Mouse (Mus musculus) embryonic facial prominence, embryonic 11.5 days (tissue): Measurements from ENCODE around the gene Tmod2. TPM values are rescaled to one million over a fixed set of nuclear protein-coding genes. Genes with fewer than 3 reads are reported as not detected.

Experiments
- ATAC-seq: fragments of 200-750 bp; cut with Nextera tagmentation; replicated peaks from 2 replicates; pipeline ENCODE4 v1.8.0; 2017; ENCODE audit warnings: low read depth; ENCODE audit not compliant: insufficient number of reproducible peaks, low FRiP score, low TSS enrichment
- DNase-seq: peaks from one replicate; pipeline ENCODE4 v3.0.0-alpha.2; 2015; ENCODE audit warnings: low spot score
- H3K27ac ChIP-seq: fragments of 300-500 bp; sonication (generic); replicated peaks from 2 replicates; pipeline ENCODE4 v1.5.1; 2014; ENCODE audit warnings: mild to moderate bottlenecking, low read depth, low read length, control low read depth
- H3K27me3 ChIP-seq: fragments of 300-500 bp; sonication (generic); 2 replicates; pipeline ENCODE4 v1.6.1; 2014; ENCODE audit warnings: mild to moderate bottlenecking, low read length, moderate library complexity, mixed read lengths; ENCODE audit not compliant: control insufficient read depth, insufficient read depth
- H3K36me3 ChIP-seq: fragments of 300-500 bp; sonication (generic); replicated peaks from 2 replicates; pipeline ENCODE4 v1.6.1; 2014; ENCODE audit warnings: low read depth, mild to moderate bottlenecking, low read length, moderate library complexity, mixed read lengths; ENCODE audit not compliant: control insufficient read depth, insufficient read depth
- H3K4me1 ChIP-seq: fragments of 300-500 bp; sonication (generic); 2 replicates; pipeline ENCODE4 v1.6.1; 2014; ENCODE audit warnings: low read length, mixed read lengths; ENCODE audit not compliant: control insufficient read depth, insufficient read depth
- H3K4me2 ChIP-seq: fragments of 300-500 bp; sonication (generic); 2 replicates; pipeline ENCODE4 v1.6.1; 2014; ENCODE audit warnings: low read depth, mild to moderate bottlenecking, control low read depth, low read length, moderate library complexity
- H3K4me3 ChIP-seq: fragments of 300-500 bp; sonication (generic); 2 replicates; pipeline ENCODE4 v1.5.1; 2014; ENCODE audit warnings: low read depth, low read length, control low read depth
- H3K9ac ChIP-seq: fragments of 300-500 bp; sonication (generic); replicated peaks from 2 replicates; pipeline ENCODE4 v1.6.1; 2014; ENCODE audit warnings: mild to moderate bottlenecking, control low read depth, low read length
- H3K9me3 ChIP-seq: fragments of 300-500 bp; sonication (generic); replicated peaks from 2 replicates; pipeline ENCODE4 v1.6.1; 2016; ENCODE audit warnings: mild to moderate bottlenecking, low read length, inconsistent platforms, mixed read lengths; ENCODE audit not compliant: control insufficient read depth
- WGBS: fragments of 180-500 bp; shearing (Covaris S2); extraction: QIAGEN DNeasy Blood & Tissue Kit; methylation state at CpG from one replicate; pipeline ENCODE4 v1.1.7; 2014; 5-methylcytosine and 5-hydroxymethylcytosine counted together
- polyA plus RNA-seq: library from polyadenylated mRNA; unstranded; fragments of >200 nt; fragmentation: Nextera tagmentation; extraction: Ambion mirVana; gene quantifications from 2 replicates; pipeline ENCODE4 v1.2.1, GENCODE M21; 2014

Tmod2 gene
- polyA plus RNA-seq, 1 experiment from 2014 or later, result 36.2 TPM

GRCm38 (mm10) chr9:75558360-75558759, 52.8 kb downstream of the Tmod2 start:
- no peak overlapping the region for H3K27ac ChIP-seq
- H3K4me1 ChIP-seq, result no peaks in the 10 kb centered on the region
- no peaks in the 10 kb centered on the region for H3K27me3 ChIP-seq
- H3K4me3 ChIP-seq, result peak overlapping the region; percentile 87
- ATAC-seq (no peak), DNase-seq (peak; percentile 33)
- no peaks in the 10 kb centered on the region for H3K36me3 ChIP-seq
- no peaks in the 10 kb centered on the region for H3K9me3 ChIP-seq
- 17% methylated on average over 3 of the region's 3 CpGs for WGBS
- peak overlapping the region; percentile 81 for H3K4me2 ChIP-seq
- peak overlapping the region; percentile 82 for H3K9ac ChIP-seq

GRCm38 (mm10) chr9:75553719-75554118, 57.4 kb downstream of the Tmod2 start:
- no peak overlapping the region for H3K27ac ChIP-seq
- no peak overlapping the region for H3K9ac ChIP-seq
- 63% methylated on average over 4 of the region's 4 CpGs for WGBS
- no peaks in the 10 kb centered on the region; the same call in 1 of the 2 replicates for H3K4me1 ChIP-seq
- ATAC-seq (no peak), DNase-seq (no peak)
- no peaks in the 10 kb centered on the region for H3K36me3 ChIP-seq
- no peak overlapping the region for H3K4me2 ChIP-seq
- H3K4me3 ChIP-seq, result no peak overlapping the region
- H3K9me3 ChIP-seq, result no peaks in the 10 kb centered on the region
- no peaks in the 10 kb centered on the region for H3K27me3 ChIP-seq

GRCm38 (mm10) chr9:75551342-75551741, 59.8 kb downstream of the Tmod2 start:
- ATAC-seq (no peak), DNase-seq (peak; percentile 27)
- H3K4me1 ChIP-seq, result no peaks in the 10 kb centered on the region; the same call in 1 of the 2 replicates
- 35% methylated on average over 5 of the region's 5 CpGs for WGBS
- no peak overlapping the region for H3K9ac ChIP-seq
- H3K27ac ChIP-seq, result no peak overlapping the region
- H3K4me2 ChIP-seq, result no peak overlapping the region
- H3K4me3 ChIP-seq, result no peak overlapping the region
- no peaks in the 10 kb centered on the region for H3K9me3 ChIP-seq
- no peaks in the 10 kb centered on the region for H3K36me3 ChIP-seq
- no peaks in the 10 kb centered on the region for H3K27me3 ChIP-seq

- DNase-seq (no peak), ATAC-seq (no peak)
- H3K4me3 ChIP-seq, result no peak overlapping the region
- no peaks in the 10 kb centered on the region for H3K27me3 ChIP-seq
- no peak overlapping the region for H3K27ac ChIP-seq
- WGBS, result 69% methylated on average over 8 of the region's 8 CpGs
- H3K4me2 ChIP-seq, result no peak overlapping the region
- H3K9ac ChIP-seq, result no peak overlapping the region
- H3K9me3 ChIP-seq, result no peaks in the 10 kb centered on the region
- no peaks in the 10 kb centered on the region for H3K36me3 ChIP-seq
- H3K4me1 ChIP-seq, result no peaks in the 10 kb centered on the region; the same call in 1 of the 2 replicates
These were observed 62.1 kb downstream of the Tmod2 start for GRCm38 (mm10) chr9:75549010-75549409.

- no peak overlapping the region for H3K4me2 ChIP-seq
- WGBS, result 83% methylated on average over 12 of the region's 12 CpGs
- no peak overlapping the region for H3K4me3 ChIP-seq
- ATAC-seq (no peak), DNase-seq (no peak)
- H3K9ac ChIP-seq, result no peak overlapping the region
- H3K27me3 ChIP-seq, result no peaks in the 10 kb centered on the region
- H3K4me1 ChIP-seq, result no peaks in the 10 kb centered on the region; the same call in 1 of the 2 replicates
- no peaks in the 10 kb centered on the region for H3K36me3 ChIP-seq
- no peaks in the 10 kb centered on the region for H3K9me3 ChIP-seq
- H3K27ac ChIP-seq, result no peak overlapping the region
These were observed 64.1 kb downstream of the Tmod2 start for GRCm38 (mm10) chr9:75546885-75547553.

- Histone ChIP-seq H3K27me3 (no peaks in the 10 kb centered on the region), H3K9ac (no peak overlapping the region), H3K27ac (no peak overlapping the region), H3K4me2 (no peak overlapping the region), H3K4me1 (no peaks in the 10 kb centered on the region), H3K36me3 (no peaks in the 10 kb centered on the region), H3K9me3 (no peaks in the 10 kb centered on the region), H3K4me3 (no peak overlapping the region)
- 88% methylated on average over 8 of the region's 8 CpGs for whole genome bisulfite sequencing
- ATAC-seq (no peak), DNase-seq (no peak)
These were observed 65.6 kb downstream of the Tmod2 start for GRCm38 (mm10) chr9:75545514-75545913.

GRCm38 (mm10) chr9:75541497-75541896, 69.6 kb downstream of the Tmod2 start:
- H3K4me3 ChIP-seq, result no peak overlapping the region
- WGBS, result 23% methylated on average over 5 of the region's 5 CpGs
- no peak overlapping the region for H3K27ac ChIP-seq
- DNase-seq (no peak), ATAC-seq (no peak)
- no peak overlapping the region for H3K9ac ChIP-seq
- H3K9me3 ChIP-seq, result no peaks in the 10 kb centered on the region
- no peaks in the 10 kb centered on the region for H3K4me1 ChIP-seq
- no peaks in the 10 kb centered on the region for H3K27me3 ChIP-seq
- H3K4me2 ChIP-seq, result no peak overlapping the region
- H3K36me3 ChIP-seq, result no peaks in the 10 kb centered on the region

- Histone ChIP-seq H3K4me1 (no peaks in the 10 kb centered on the region), H3K27me3 (no peaks in the 10 kb centered on the region), H3K9me3 (no peaks in the 10 kb centered on the region), H3K27ac (no peak overlapping the region), H3K4me3 (no peak overlapping the region), H3K4me2 (no peak overlapping the region), H3K36me3 (no peaks in the 10 kb centered on the region), H3K9ac (no peak overlapping the region)
- ATAC-seq, result no peak
- DNase-seq, result no peak
- 90% methylated on average over 1 of the region's 1 CpGs for WGBS
These were observed 74.7 kb downstream of the Tmod2 start for GRCm38 (mm10) chr9:75536422-75536821.
